Mouse (Mus musculus) cerebellum, adult 8-10 months (tissue): ENCODE data around the gene Obox2.
"Not testable (repeated sequence)": the region's sequence is repeated elsewhere in the genome, so short reads cannot be mapped to it uniquely, and the experiment has no call there.

Experiments used
- DNase-seq: peaks from one replicate; pipeline ENCODE4 v3.0.0; 2022

Obox2 gene

DNA sequence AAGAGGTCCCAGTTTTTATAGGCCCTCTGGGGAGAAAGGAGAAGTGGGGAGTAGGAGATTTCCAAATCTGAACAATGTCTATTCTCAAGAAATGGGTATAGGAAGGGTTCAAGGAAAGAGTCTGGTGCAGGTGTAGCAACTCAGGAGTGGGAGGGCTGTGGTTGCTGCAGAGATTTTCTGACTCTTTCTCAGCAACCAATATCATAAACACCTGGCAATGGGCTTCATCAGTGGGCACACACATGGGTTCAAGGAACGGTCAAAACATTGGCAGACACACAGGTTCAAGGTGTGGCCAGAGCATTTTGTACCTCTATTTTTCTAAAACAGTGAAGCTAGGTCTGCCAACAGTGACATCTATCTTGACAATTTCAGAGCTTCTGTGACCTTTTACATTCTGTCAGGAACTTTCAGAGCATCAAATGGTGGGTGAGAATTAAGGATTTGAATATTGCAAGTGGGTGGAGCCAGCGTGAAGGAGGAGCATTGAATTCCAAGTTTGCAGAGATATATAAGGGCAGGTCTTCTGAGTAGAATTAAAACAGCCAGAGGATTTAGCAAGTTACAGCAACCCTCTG lies at the start of gene Obox2, which contains the start of gene Obox1:
TSS of gene Obox2 (plus strand) at position 301 of the 578 bp plus-strand sequence.
TSS of gene Obox1 (plus strand) at position 528 of the 578 bp plus-strand sequence.
- DNase-seq: not testable (repeated sequence)

GRCm38 (mm10) chr7:15399147-15399874 lies 10.8 kb downstream of the Obox2 start:
- not testable (repeated sequence) for DNase-seq

DNA sequence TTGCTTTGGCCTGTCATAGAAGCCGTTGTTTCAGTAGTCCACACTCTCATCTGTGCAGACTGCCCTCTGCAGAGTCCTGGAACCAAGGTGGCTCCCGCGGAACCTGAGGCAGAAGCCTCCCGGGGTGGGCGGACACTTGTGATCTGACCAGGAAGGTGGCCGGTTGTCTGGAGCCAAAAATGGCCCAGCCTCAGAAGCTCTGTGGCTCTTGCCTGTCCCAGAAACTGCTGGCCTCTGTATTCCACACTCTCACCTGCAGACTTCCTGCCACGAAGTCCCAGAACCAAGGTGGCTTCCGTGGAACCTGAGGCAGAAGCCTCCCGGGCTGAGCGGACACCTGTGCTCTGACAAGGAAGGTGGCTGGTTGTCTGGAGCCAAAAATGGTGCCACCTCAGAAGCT lies 18.3 kb downstream of the Obox2 start:
- DNase-seq: not testable (repeated sequence)

GRCm38 (mm10) chr7:15418046-15418445 lies 29.5 kb downstream of the Obox2 start:
- DNase-seq: not testable (repeated sequence)

- not testable (repeated sequence) for DNase-seq
These were observed 37.0 kb downstream of the Obox2 start for GRCm38 (mm10) chr7:15425537-15425936.
